Mouse (Mus musculus): ENCODE results near the gene Itga2b. TPM values are rescaled to one million over a fixed set of nuclear protein-coding genes. Genes with fewer than 3 reads are reported as not detected.

Itga2b gene
- total and polyA plus RNA-seq, 2 experiments from 2014 or later, result 2.6 to 15.5 TPM

DNA sequence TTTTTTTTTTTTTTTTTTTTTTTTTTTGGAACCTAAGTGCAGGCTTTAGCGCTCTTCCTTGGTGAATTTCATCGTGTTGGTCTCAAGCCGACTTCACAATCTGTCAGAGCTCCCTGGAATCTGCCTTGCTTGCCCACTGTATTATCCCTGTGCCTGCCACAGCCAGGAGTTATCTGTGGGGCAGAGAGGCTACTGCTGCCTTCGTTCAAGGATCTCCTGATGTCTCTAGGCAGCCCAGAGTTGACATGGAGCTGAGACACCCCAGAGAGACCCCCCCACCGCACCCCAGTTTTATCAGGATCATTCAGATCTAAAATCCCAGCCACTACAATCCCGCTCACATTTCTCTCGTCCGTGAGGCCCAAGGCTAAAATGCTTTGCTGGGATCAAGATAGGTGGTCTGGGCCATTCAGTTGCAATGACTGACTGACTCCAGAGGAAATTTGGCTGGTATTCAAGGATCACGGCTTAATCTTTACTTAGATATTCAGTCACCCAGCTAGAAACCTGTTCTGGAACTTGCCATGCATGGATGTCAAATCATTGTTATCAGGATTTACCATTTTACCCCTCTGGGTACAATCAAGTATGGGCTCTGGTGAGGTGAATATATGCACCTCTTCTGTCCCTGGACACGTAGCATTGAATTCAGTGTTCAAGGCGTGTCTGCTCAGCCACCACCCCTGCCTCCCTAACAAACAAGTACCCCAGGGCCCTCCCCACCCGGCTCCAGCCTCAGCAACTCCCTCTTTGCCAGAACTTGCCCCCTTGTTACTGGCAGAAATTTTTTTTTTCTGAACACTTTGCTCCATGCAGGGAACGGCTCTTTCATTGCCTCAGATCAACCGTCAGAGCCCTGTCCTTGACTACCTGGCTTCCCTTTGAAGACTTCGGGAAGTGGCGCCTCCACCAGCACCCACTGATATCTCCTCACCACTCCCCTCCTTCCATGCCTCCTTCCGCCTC, 20.6 kb downstream of the Itga2b start:
- H3K9me3 ChIP-seq (ENCODE audit: low read length), result no peaks in the 10 kb centered on the region
- H3K27me3 ChIP-seq (ENCODE audit: insufficient read depth, low read length), result no peaks in the 10 kb centered on the region
- H3K36me3 ChIP-seq (ENCODE audit: insufficient read depth, low read length), result no peaks in the 10 kb centered on the region
- no peak for TF ChIP-seq CTCF (IDR thresholded peaks at IDR 0.05)
- DNase-seq (ENCODE audit: low spot score), result no peak
- H3K27ac ChIP-seq (ENCODE audit: low read depth, low read length), result no peak overlapping the region
- H3K9ac ChIP-seq (replicated peaks; ENCODE audit: low read length, poor library complexity, severe bottlenecking), result no peak overlapping the region
- ATAC-seq (ENCODE audit: low FRiP score), result no peak
- no peak overlapping the region for H3K4me2 ChIP-seq (ENCODE audit: low read depth, low read length, poor library complexity, severe bottlenecking)
- H3K4me3 ChIP-seq (ENCODE audit: low read depth, low read length), result no peak overlapping the region
- 36% methylated on average over 17 of the region's 17 CpGs for WGBS
- H3K4me1 ChIP-seq (ENCODE audit: insufficient read depth, low read length), result peaks cover 19% of the 10 kb centered on the region

DNA sequence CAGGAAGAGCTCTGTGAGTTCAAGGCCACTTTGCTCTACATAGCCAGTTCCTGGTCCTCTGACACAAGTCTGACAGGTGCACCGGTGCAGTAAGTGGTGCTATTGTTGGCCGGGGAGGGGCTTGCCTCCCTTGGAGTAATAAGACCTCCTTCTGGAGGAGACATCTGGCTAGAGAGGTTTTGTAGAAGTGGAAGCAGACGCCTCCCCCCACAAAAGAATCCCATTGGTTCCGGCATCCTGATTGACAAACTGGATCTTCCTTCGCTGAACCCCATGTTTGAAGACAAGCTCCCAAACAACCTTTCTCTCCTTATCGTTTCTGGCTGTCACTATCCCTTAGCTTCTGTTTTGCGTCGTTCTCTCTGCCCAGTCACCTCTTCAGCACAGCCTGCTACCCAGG, 21.6 kb downstream of the Itga2b start:
- Histone ChIP-seq H3K4me2 (ENCODE audit: low read depth, low read length, poor library complexity, severe bottlenecking) (peak overlapping the region; percentile 89), H3K27ac (ENCODE audit: low read depth, low read length) (peak overlapping the region; percentile 98)
- 6% methylated on average over 8 of the region's 8 CpGs for WGBS

GRCm38 (mm10) chr11:102447497-102447896, 22.4 kb downstream of the Itga2b start, which contains the start of gene Fam171a2:
Gene Fam171a2, minus strand, starts transcription at chr11:102447682.
- peak within 1 kb of the TSS; percentile 89 for H3K4me2 ChIP-seq (ENCODE audit: low read depth, low read length, poor library complexity, severe bottlenecking)
- H3K36me3 ChIP-seq (ENCODE audit: insufficient read depth, low read length), result peaks cover 5% of the 10 kb centered on the region
- WGBS, result under 1% methylated on average over 36 of the region's 40 CpGs
- H3K4me3 ChIP-seq (ENCODE audit: low read depth, low read length), result peak within 1 kb of the TSS; percentile 95
- peak; percentile 77 for TF ChIP-seq CTCF (IDR thresholded peaks at IDR 0.05)
- DNase-seq (ENCODE audit: low spot score) (peak; percentile 80), ATAC-seq (ENCODE audit: low FRiP score) (peak; percentile 79)
- peaks cover 20% of the 10 kb centered on the region for H3K4me1 ChIP-seq (ENCODE audit: insufficient read depth, low read length)
- H3K9me3 ChIP-seq (ENCODE audit: low read length), result no peaks in the 10 kb centered on the region
- peak within 1 kb of the TSS; percentile 94 for H3K9ac ChIP-seq (replicated peaks; ENCODE audit: low read length, poor library complexity, severe bottlenecking)
- H3K27me3 ChIP-seq (ENCODE audit: insufficient read depth, low read length), result no peaks in the 10 kb centered on the region
- H3K27ac ChIP-seq (ENCODE audit: low read depth, low read length), result peak within 1 kb of the TSS; percentile 98

More for the DNA sequence above, 21.6 kb downstream of the Itga2b start:
- no peak for TF ChIP-seq CTCF (IDR thresholded peaks at IDR 0.05)
- peak; percentile 35 for DNase-seq (ENCODE audit: low spot score)
- Histone ChIP-seq H3K4me1 (ENCODE audit: insufficient read depth, low read length) (peaks cover 20% of the 10 kb centered on the region), H3K4me3 (ENCODE audit: low read depth, low read length) (no peak overlapping the region), H3K9me3 (ENCODE audit: low read length) (no peaks in the 10 kb centered on the region), H3K9ac (replicated peaks; ENCODE audit: low read length, poor library complexity, severe bottlenecking) (no peak overlapping the region), H3K27me3 (ENCODE audit: insufficient read depth, low read length) (no peaks in the 10 kb centered on the region), H3K36me3 (ENCODE audit: insufficient read depth, low read length) (no peaks in the 10 kb centered on the region; the same call in 1 of the 2 replicates)
- ATAC-seq (ENCODE audit: low FRiP score), result no peak

- H3K4me1 ChIP-seq (ENCODE audit: insufficient read depth, low read length), result peaks cover 20% of the 10 kb centered on the region
- H3K4me3 ChIP-seq (ENCODE audit: low read depth, low read length), result peak overlapping the region; percentile 95
- DNase-seq (ENCODE audit: low spot score), result peak; percentile 72
- no peak for TF ChIP-seq CTCF (IDR thresholded peaks at IDR 0.05)
- peak overlapping the region; percentile 98 for H3K27ac ChIP-seq (ENCODE audit: low read depth, low read length)
- H3K9me3 ChIP-seq (ENCODE audit: low read length), result no peaks in the 10 kb centered on the region
- no peaks in the 10 kb centered on the region for H3K27me3 ChIP-seq (ENCODE audit: insufficient read depth, low read length)
- under 1% methylated on average over 39 of the region's 49 CpGs for WGBS
- peak overlapping the region; percentile 89 for H3K4me2 ChIP-seq (ENCODE audit: low read depth, low read length, poor library complexity, severe bottlenecking)
- peak overlapping the region; percentile 94 for H3K9ac ChIP-seq (replicated peaks; ENCODE audit: low read length, poor library complexity, severe bottlenecking)
- peak; percentile 67 for ATAC-seq (ENCODE audit: low FRiP score)
- peaks cover 9% of the 10 kb centered on the region for H3K36me3 ChIP-seq (ENCODE audit: insufficient read depth, low read length)
These were observed 23.1 kb downstream of the Itga2b start for GRCm38 (mm10) chr11:102446581-102447461.

GRCm38 (mm10) chr11:102445891-102446361, 24.0 kb downstream of the Itga2b start:
- under 1% methylated on average over 7 of the region's 7 CpGs for WGBS
- H3K27ac ChIP-seq (ENCODE audit: low read depth, low read length), result peak overlapping the region; percentile 98
- ATAC-seq (ENCODE audit: low FRiP score), result no peak

More at GRCm38 (mm10) chr11:102445891-102446361, 24.0 kb downstream of the Itga2b start:
- no peak for TF ChIP-seq CTCF (IDR thresholded peaks at IDR 0.05)
- H3K36me3 ChIP-seq (ENCODE audit: insufficient read depth, low read length), result peaks cover 14% of the 10 kb centered on the region
- peak overlapping the region; percentile 89 for H3K4me2 ChIP-seq (ENCODE audit: low read depth, low read length, poor library complexity, severe bottlenecking)
- DNase-seq (ENCODE audit: low spot score), result peak; percentile 75
- no peaks in the 10 kb centered on the region for H3K27me3 ChIP-seq (ENCODE audit: insufficient read depth, low read length)
- H3K4me3 ChIP-seq (ENCODE audit: low read depth, low read length), result peak overlapping the region; percentile 95
- H3K9ac ChIP-seq (replicated peaks; ENCODE audit: low read length, poor library complexity, severe bottlenecking), result peak overlapping the region; percentile 94
- H3K9me3 ChIP-seq (ENCODE audit: low read length), result no peaks in the 10 kb centered on the region
- H3K4me1 ChIP-seq (ENCODE audit: insufficient read depth, low read length), result peaks cover 20% of the 10 kb centered on the region

All from midbrain, postnatal 0 days (tissue).